Mouse (Mus musculus) liver, adult 2 months (tissue): Measurements from ENCODE around the gene Robo1. TPM values are rescaled to one million over a fixed set of nuclear protein-coding genes. Genes with fewer than 3 reads are reported as not detected.

Experiments
- DNase-seq: peaks from one replicate; pipeline ENCODE4 v3.0.0-alpha.2; 2011; ENCODE audit warnings: low read depth, low spot score; ENCODE audit errors: extremely low read depth
- H3K27ac ChIP-seq: fragments of 200-500 bp; replicated peaks from 2 replicates; pipeline ENCODE4 v1.5.1; 2012; ENCODE audit warnings: low read depth, mild to moderate bottlenecking, control low read depth, inconsistent platforms, low read length; ENCODE audit not compliant: insufficient read depth
- H3K27me3 ChIP-seq: fragments of 200-500 bp; 2 replicates; pipeline ENCODE4 v1.6.1; 2012; ENCODE audit warnings: mild to moderate bottlenecking, moderate library complexity, low read length, inconsistent platforms; ENCODE audit not compliant: control insufficient read depth, insufficient read depth
- H3K36me3 ChIP-seq: fragments of 200-500 bp; 2 replicates; pipeline ENCODE4 v1.6.1; 2012; ENCODE audit warnings: low read length, inconsistent platforms; ENCODE audit not compliant: control insufficient read depth, insufficient read depth
- H3K4me1 ChIP-seq: fragments of 200-500 bp; 2 replicates; pipeline ENCODE4 v1.6.1; 2011; ENCODE audit warnings: low read length; ENCODE audit not compliant: control insufficient read depth, insufficient read depth
- H3K4me3 ChIP-seq: fragments of 200-500 bp; 2 replicates; pipeline ENCODE4 v1.5.1; 2011; ENCODE audit warnings: low read depth, mild to moderate bottlenecking, control low read depth, low read length, moderate library complexity; ENCODE audit not compliant: insufficient read depth
- H3K79me2 ChIP-seq: fragments of 200-500 bp; 2 replicates; pipeline ENCODE4 v1.6.1; 2012; ENCODE audit warnings: inconsistent platforms, mild to moderate bottlenecking, low read length, moderate library complexity; ENCODE audit not compliant: control insufficient read depth, insufficient read depth
- H3K9ac ChIP-seq: fragments of 200-500 bp; 2 replicates; pipeline ENCODE4 v1.6.1; 2012; ENCODE audit warnings: low read depth, mild to moderate bottlenecking, control low read depth, inconsistent platforms, low read length
- CTCF ChIP-seq: fragments of 200-500 bp; IDR thresholded peaks from 2 replicates; pipeline ENCODE4 v1.5.1; 2011; ENCODE audit warnings: low read depth, low read length, control low read depth
- POLR2A ChIP-seq: fragments of 200-500 bp; IDR thresholded peaks from 2 replicates; pipeline ENCODE4 v1.6.1; 2011; ENCODE audit warnings: low read length, control low read depth; ENCODE audit not compliant: insufficient read depth; ENCODE audit errors: extremely low read depth
- WGBS: fragments of 180-500 bp; shearing (Covaris S2); methylation state at CpG from one replicate; pipeline ENCODE4 v1.1.7; 2018; 5-methylcytosine and 5-hydroxymethylcytosine counted together
- polyA plus RNA-seq: library from polyadenylated mRNA; depleted of rRNA; stranded (reverse); fragments of >200 nt; gene quantifications from 2 replicates; pipeline ENCODE4 v1.2.3, GENCODE M21; 2012
- total RNA-seq: library from RNA; depleted of rRNA; stranded (reverse); fragments of >200 nt; gene quantifications from 2 replicates; pipeline ENCODE4 v1.2.3, GENCODE M21; 2014

The Robo1 gene
- total and polyA plus RNA-seq, 2 experiments: 4.5 to 6.4 TPM

DNA sequence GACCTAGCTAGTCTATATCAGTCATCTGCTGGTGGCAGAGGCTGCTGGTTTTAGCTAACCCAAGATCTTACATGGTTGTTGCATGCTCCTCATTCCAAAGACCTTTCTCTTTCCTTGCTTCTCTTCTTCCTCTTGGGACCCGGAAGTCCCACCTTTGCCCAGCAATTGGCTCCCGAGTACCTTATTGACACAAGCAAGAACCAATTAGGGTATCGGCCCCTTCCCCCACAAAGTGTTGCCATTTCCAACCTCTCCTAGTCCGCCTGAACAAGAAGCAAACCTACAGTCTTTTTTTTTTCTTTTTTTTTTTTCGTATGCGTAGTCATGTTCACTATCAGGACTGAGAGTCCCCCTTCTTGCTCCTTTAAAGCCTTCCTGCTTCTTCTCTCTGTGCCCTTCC lies 478.0 kb downstream of the Robo1 start:
- H3K27ac ChIP-seq: no peak overlapping the region
- no peaks in the 10 kb centered on the region for H3K4me1 ChIP-seq
- H3K9ac ChIP-seq: no peak overlapping the region
- no peaks in the 10 kb centered on the region for H3K36me3 ChIP-seq
- H3K4me3 ChIP-seq: no peak overlapping the region
- H3K27me3 ChIP-seq: no peaks in the 10 kb centered on the region
- WGBS: 93% methylated on average over 6 of the region's 6 CpGs
- TF ChIP-seq POLR2A (no peak), CTCF (no peak)
- DNase-seq: no peak
- H3K79me2 ChIP-seq: no peaks in the 10 kb centered on the region; the same call in 1 of the 2 replicates

DNA sequence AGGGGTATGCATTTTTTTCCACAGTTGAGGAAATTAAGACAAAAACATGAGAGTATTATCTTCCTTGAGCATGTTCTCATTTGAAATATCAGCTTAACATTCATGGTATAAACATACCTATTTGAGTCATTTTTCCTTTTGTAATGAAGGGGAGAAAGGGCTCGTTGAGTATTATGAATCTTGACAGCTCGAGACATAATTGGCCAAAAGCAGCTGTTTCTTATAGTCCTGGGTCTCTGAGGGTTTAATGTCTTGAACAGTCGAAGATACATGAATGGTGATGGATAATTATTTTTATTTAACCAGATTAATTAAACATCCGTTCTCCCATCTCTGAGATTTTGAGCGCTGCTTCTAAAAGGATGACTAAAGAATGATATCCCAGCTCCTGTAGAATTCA lies 478.5 kb downstream of the Robo1 start:
- Histone ChIP-seq H3K27me3 (no peaks in the 10 kb centered on the region), H3K36me3 (no peaks in the 10 kb centered on the region), H3K79me2 (no peaks in the 10 kb centered on the region; the same call in 1 of the 2 replicates), H3K4me3 (no peak overlapping the region), H3K27ac (no peak overlapping the region), H3K4me1 (no peaks in the 10 kb centered on the region), H3K9ac (no peak overlapping the region)
- DNase-seq: no peak
- WGBS: 92% methylated on average over 5 of the region's 5 CpGs
- no peak for TF ChIP-seq POLR2A
- no peak for TF ChIP-seq CTCF

GRCm38 (mm10) chr16:72788017-72788416 lies 479.9 kb downstream of the Robo1 start:
- Histone ChIP-seq H3K4me1 (no peaks in the 10 kb centered on the region), H3K4me3 (no peak overlapping the region), H3K9ac (no peak overlapping the region), H3K27me3 (no peaks in the 10 kb centered on the region), H3K27ac (no peak overlapping the region), H3K79me2 (no peaks in the 10 kb centered on the region; the same call in 1 of the 2 replicates), H3K36me3 (no peaks in the 10 kb centered on the region)
- 90% methylated on average over 7 of the region's 7 CpGs for WGBS
- TF ChIP-seq POLR2A (no peak), CTCF (no peak)
- DNase-seq: no peak

- H3K36me3 ChIP-seq: no peaks in the 10 kb centered on the region
- no peaks in the 10 kb centered on the region for H3K27me3 ChIP-seq
- no peaks in the 10 kb centered on the region; the same call in 1 of the 2 replicates for H3K79me2 ChIP-seq
- H3K4me1 ChIP-seq: no peaks in the 10 kb centered on the region
- H3K27ac ChIP-seq: no peak overlapping the region
- no peak for DNase-seq
- H3K9ac ChIP-seq: no peak overlapping the region
- WGBS: 94% methylated on average over 9 of the region's 9 CpGs
- no peak overlapping the region for H3K4me3 ChIP-seq
- no peak for TF ChIP-seq POLR2A
- no peak for TF ChIP-seq CTCF
These were observed 483.1 kb downstream of the Robo1 start for GRCm38 (mm10) chr16:72791181-72791705.

DNA sequence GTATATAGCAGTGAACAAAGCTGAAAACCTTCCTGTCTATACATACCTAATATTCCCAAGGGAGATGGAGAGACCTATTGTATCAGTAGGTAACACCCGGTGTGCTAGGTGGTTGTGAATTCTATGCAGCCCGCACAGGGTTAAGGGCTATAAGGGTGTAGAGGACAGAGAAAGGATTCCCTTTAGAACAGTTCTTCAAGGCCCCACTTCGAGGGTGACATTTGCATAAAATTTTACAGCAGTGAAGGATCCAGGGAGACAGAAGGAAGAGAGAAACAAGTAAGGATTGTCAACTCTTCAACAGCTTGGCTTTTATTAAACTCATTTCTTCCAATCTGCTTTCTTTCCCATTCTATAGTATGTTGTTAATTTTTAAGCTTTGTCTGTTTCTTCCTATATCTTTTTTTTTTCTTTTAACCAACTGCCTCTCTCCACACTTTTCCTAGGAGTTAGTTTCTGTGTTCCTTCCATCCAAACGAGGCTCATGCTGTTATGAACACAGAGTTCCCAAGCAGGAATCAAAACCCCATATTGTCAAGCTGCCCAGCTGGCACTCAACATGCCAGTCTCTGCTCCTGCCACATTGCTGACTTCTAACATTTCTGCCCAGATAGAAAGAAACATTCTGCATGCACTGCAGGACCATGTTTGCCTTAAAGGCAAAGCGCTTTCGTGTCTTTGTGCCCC lies 486.7 kb downstream of the Robo1 start:
- Histone ChIP-seq H3K4me1 (no peaks in the 10 kb centered on the region; the same call in 1 of the 2 replicates), H3K27me3 (no peaks in the 10 kb centered on the region), H3K27ac (no peak overlapping the region), H3K4me3 (no peak overlapping the region), H3K36me3 (no peaks in the 10 kb centered on the region), H3K9ac (no peak overlapping the region), H3K79me2 (no peaks in the 10 kb centered on the region; the same call in 1 of the 2 replicates)
- no peak for DNase-seq
- TF ChIP-seq CTCF (no peak), POLR2A (no peak)
- 76% methylated on average over 6 of the region's 6 CpGs for WGBS

- Histone ChIP-seq H3K27me3 (no peaks in the 10 kb centered on the region), H3K4me1 (no peaks in the 10 kb centered on the region; the same call in 1 of the 2 replicates), H3K27ac (no peak overlapping the region), H3K4me3 (no peak overlapping the region), H3K36me3 (no peaks in the 10 kb centered on the region), H3K79me2 (no peaks in the 10 kb centered on the region; the same call in 1 of the 2 replicates), H3K9ac (no peak overlapping the region)
- no peak for DNase-seq
- no peak for TF ChIP-seq CTCF
- no peak for TF ChIP-seq POLR2A
- 88% methylated on average over 1 of the region's 1 CpGs for WGBS
These were observed 487.2 kb downstream of the Robo1 start for GRCm38 (mm10) chr16:72795379-72795712.
